Mouse (Mus musculus): ENCODE measurements around the gene Rapgef2. TPM values are rescaled to one million over a fixed set of nuclear protein-coding genes. Genes with fewer than 3 reads are reported as not detected.

Gene Rapgef2
- total RNA-seq, 2 experiments from 2014 or later = 13.5 to 20.6 TPM

DNA sequence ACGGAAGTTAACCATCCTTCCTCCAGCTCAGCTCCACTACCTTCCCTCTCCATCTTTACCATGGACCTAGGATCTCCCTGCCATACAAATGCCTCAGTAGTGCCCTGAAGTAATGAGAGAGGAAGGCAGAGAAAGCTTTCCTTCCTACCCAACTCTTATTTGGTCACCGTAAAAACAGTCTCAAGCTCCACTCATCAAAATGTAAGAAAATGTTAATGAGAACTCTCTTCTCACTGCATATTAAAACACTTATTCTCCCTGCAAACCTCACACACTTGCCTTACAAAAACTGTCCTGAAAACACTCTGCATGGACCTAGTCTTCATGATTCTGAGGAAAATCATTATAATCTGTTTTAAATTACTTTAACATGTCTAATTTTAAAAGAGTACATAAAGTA lies 118.7 kb downstream of the Rapgef2 start:
- DNase-seq = no peak

- DNase-seq = peak; percentile 69
Measured at GRCm38 (mm10) chr3:79161834-79162401, 124.4 kb downstream of the Rapgef2 start.

DNA sequence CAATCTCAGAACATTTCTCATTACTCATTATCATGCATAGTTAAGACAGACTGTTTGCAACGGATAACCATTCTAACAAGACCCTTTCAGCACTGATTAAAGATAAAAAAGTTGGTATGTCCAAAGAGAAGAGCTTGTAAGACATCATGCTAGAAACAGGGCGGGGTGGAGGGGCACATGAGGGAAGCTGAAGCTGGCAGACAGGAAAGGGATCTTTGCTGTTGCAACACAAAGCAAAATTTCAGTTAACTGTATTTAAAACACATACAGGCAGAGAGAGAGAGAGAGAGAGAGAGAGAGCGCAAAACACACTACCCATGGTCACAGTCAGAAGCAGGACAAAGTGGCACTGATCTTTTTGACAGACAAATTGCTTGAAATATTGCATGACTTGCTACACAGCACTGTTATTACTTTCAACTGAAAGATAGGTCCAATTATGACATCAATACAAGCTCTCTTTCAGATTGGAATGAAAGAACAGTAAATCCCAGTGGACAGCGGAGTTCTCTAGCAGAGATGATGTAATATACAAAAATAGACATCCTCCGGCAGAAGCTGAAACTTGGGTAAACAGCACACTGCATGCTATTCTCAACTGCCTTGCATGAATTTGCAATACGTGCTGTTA lies 125.1 kb downstream of the Rapgef2 start:
- DNase-seq = no peak

DNA sequence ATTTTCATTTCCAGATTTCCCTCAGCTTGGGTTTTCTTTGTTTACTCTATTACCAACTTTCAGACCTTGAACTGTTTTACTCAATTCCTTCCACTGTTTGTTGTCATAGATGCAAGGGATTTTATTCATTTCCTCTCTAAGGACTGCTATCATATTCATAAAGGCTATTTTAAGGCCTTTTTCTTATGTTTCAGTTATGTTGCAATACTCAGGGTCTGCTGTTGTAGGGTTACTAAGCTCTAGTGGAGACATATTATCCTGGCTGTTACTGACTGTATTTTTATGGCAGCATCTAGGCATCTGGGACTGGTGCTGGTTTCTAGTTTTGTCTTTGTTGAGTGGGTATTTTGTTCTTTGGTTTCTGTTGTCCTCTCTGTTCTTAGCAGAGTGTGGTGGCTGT lies 128.1 kb downstream of the Rapgef2 start:
- no peak for DNase-seq

- DNase-seq = no peak
Measured at GRCm38 (mm10) chr3:79153039-79153487, 133.3 kb downstream of the Rapgef2 start.

DNA sequence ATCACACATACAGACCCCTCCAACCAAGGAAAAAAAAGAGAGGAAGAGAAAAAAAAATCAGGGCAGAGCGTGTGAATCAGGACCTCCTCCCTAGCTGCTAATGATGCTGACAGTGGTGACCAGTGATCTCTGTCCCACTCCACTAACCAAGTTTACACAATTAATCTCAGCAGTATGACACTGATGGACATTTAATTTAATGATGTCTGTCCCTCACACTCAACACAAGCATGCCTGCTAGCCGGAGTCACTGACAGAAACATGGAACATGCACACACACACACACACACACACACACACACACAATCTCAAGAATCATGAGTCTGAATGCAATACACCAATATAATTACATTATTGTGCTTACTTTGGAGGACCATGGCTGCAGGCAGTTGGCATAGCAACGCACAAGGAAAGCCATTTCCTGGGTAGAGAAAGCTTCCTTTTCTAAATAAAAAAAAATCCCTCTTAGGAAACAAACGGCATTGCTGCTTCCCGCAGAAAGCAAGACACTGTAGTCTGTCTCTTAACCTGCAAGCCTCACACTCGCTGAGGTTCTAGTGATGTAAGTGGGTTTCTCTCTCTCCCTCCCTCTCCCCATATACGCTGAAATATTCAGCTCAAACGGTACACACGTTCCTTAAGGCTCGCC lies 140.8 kb downstream of the Rapgef2 start:
- DNase-seq = no peak

DNA sequence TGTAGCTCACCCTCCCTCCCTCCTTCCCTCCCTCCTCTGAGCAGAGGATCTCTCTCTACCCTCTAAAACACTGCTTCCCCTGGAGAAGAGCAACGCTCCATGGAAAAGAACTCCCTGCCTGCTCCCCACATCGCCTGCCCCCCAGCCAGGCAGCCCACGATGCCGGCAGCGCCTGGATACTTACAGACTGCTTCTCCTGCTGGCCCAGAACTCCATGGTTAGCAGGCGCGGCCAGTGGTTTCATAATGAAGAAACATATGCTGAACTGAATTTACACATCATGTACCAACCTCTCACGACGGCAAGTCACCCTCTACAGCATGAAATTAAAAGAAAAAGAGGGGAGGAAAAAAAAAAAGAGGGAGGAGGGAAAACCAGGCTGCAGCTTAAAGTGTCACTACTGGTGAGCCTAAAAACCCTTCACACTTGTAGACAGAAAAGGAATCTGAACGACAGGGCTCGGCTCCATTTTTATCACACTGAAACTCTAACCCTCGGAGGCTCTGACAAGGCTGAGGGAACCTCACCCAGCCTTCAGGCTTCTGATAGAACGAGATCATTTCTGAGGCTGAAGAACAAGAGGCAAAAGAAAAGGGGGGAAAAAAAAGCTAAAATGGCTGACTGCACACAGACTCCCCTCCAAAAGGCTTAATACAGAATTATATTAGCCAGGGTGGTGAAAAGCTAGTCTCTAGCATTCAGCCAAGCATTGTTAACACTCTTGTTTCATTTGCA lies 141.5 kb downstream of the Rapgef2 start:
- DNase-seq = no peak

DNA sequence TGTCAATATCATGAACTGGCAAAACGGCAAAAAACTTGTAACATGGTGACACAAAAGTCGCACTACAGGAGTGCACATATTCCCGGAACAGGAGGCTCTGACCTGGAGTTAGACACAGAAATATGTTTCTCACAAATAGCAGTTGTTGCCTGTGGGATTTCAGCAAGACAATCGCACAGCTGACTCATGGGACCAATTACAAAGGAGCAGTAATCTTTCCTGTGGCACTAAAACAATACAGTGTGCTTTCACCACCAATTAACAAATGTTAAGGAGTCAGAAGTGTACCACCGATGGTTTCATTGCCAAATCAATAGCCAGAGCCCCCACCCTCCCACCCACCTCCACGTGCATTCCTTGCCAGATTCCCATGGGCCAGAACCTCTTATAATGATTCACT lies 142.2 kb downstream of the Rapgef2 start:
- no peak for DNase-seq

GRCm38 (mm10) chr3:79139245-79139644 lies 147.1 kb downstream of the Rapgef2 start:
- no peak for DNase-seq

DNA sequence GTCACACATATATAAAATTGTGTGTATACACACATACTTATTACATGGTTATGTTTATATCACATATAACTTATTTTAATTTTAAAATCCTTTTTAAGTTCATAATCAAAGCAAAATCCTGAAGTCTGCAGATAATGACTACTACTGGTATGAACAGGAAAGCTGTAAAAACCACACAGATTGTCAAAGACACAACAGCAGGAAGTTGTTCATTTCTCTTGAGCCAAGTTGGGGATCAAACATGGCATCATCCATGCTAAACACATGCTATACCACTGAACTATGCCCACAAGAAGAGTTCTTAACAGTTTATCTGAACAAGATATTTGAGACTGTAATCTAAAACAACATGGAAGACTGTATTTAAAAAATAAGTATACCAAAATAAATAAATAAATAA lies 147.7 kb downstream of the Rapgef2 start:
- DNase-seq = no peak

DNA sequence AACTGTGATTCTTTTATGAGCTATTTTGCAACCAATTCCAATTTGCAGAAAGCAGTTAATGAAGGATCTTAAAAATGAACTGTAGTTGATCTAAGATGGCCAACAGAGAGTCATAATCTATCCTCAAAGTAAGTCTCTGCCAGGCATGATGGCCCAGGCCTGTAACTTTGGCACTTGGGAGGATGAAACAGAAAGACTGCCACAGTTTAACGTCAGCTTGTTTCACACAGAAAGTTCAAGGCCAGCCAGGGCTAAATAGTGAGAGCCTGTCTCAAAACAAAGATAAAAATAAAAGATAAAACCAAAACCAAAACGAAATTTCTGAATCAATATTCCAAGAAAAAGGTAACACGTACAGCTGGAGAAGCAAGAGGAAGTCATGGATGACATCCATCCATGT lies 155.3 kb downstream of the Rapgef2 start:
- no peak for DNase-seq

DNA sequence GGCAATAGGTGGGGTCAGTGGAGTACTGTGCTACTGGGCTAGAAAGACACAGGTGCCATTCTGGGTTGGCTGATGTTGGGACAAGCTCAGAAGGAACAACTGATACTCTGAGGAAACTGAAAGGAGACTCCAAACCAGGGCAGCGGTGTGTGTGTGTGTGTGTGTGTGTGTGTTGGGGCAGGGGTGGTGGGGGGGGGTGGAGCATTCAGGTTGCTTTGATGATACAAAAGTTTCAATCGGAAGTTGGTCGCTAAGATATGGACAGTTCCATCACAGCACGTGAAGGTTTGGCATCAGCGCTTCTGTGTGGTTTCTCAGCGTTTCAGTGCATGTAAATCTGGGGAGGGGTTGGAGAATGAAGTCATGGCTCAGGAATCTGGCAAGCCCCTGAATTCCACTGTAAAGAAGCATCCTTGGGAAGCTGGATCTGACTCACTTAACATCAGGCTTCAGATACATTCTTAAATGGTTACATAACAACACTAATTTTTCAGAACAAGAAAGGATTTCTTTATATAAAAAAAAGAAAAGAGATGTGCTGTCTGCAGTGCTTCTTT lies 157.2 kb downstream of the Rapgef2 start:
- DNase-seq = no peak

GRCm38 (mm10) chr3:79127797-79128196 lies 158.5 kb downstream of the Rapgef2 start:
- DNase-seq = no peak

DNA sequence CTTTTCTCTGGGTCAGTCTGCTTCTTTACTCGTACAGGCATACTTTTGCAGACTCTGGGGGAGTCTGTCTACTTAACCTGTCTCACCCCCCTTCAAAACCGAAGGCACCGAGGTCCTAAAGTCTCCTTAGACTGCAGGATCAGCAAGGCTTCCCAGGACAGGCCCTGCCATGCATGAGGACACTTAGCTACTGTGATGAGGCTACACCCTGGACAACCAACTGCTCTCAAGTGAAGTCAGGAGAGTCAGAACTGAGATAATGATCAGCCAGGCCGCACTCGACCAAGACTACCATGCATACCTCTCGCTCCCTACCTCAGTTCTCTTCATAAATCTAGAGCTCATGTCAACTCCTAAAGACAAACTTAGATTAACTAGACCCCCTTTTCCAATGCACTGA lies 159.5 kb downstream of the Rapgef2 start:
- DNase-seq = no peak

- no peak for DNase-seq
Measured at GRCm38 (mm10) chr3:79121391-79121790, 164.9 kb downstream of the Rapgef2 start.

GRCm38 (mm10) chr3:79119983-79120382 lies 166.3 kb downstream of the Rapgef2 start:
- no peak for DNase-seq

DNA sequence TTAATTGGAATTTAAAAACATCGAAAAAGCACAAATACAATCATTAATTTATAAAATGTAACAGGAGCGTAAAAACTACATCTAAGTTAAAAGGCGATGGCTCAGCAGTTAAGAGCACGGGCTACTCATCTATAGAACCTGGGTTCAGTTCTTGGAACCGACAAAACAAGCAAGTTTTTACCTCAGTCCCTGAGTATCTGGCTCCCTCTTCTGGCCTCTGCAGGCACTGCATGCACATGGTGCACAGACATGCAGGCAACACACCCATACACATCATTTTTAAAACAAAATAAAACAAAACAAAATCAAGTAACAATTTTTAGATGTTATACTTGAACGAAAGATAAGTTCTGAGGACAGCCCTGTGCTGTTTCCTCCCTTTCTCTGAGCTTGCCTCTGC lies 176.2 kb downstream of the Rapgef2 start:
- DNase-seq = no peak

- DNase-seq = no peak
Measured at GRCm38 (mm10) chr3:79108246-79108645, 178.1 kb downstream of the Rapgef2 start.

DNA sequence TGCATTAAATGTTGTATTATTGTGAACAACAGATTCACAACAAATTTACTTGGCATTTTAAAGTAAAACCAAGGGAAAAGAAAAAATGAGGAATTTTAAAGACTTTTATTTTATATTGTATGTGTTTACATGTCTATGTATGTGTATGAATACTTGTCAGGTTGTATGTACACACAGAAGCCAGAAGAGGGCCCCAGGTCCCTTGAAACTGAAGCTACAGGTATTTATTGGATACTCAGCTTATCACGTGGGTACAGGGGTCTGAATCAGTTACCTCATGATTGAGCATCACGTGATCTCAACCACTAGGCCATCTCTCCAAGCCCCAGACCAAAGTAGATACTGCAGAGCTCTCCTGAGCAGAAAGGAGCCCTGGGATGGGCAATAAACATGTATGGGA lies 180.0 kb downstream of the Rapgef2 start:
- no peak for DNase-seq

GRCm38 (mm10) chr3:79103604-79104003 lies 182.7 kb downstream of the Rapgef2 start:
- DNase-seq = no peak

- DNase-seq = no peak
Measured at GRCm38 (mm10) chr3:79101737-79102136, 184.6 kb downstream of the Rapgef2 start.

DNA sequence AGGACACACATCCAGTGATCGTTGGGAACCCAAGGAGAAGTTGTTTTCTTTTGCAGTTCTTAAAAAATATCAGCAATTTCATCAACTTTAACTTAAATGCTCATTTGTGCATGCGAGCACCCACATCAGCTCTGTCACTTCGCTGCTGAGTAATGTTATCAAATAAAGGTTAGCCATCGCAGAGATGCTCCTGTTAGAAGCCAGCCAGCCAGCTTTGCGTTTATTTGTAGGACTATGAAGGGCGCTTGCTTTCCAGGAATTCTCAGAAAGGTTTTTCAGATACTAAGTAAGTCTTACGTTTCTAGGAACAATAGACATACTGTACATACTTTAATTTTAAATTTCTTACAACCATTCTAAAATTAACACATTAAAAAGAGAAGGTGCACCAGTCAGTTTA lies 185.5 kb downstream of the Rapgef2 start:
- DNase-seq = no peak

DNA sequence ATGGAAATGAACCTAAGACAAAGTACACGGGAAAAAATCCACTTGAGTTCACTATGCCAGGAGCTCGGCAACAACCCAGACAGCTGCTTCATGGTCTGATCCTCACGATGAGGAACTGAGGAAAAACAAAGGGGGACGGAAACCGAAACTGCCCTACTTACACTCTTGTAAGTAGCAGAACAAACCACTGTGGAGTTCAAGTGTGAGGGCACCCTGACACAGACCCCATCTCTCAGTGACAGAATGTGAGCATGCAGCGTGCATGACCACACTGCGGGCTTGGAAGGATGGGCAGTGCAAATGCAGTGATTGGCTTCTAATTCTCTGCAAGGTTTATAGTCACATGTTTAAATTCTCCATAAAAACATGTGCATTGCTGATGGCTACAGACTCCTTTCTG lies 197.2 kb downstream of the Rapgef2 start:
- no peak for DNase-seq
